Mouse (Mus musculus): Measurements from ENCODE around the gene Cd53. TPM values are rescaled to one million over a fixed set of nuclear protein-coding genes. Genes with fewer than 3 reads are reported as not detected.

Gene Cd53
- polyA plus RNA-seq (2017; shearing (Covaris generic)): 1,000 to 10,000 TPM; 1,191 to 1,241 TPM

DNA sequence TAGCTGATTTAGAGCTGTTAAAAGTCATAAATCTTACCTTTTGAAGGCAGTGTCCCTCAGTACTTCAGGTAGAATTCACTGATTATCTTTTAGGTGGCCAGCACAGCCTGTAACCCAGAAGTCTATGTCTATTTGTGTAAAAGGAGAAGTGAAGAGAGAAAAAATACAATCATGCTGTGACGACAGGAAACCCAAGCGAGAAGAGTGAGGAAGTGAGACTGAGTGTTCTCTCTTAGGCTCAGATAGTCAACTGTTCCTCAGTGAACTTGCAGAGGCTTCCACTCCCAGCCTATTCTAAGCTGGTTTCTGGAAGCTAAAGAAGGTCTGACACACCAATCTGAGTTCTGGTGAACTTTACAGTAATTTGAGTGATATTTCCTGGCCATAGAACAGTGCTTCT, at the start of gene Cd53:
Gene Cd53, minus strand, starts transcription at position 220 of the 400 bp plus-strand sequence.
- peak; percentile 24 for ATAC-seq

DNA sequence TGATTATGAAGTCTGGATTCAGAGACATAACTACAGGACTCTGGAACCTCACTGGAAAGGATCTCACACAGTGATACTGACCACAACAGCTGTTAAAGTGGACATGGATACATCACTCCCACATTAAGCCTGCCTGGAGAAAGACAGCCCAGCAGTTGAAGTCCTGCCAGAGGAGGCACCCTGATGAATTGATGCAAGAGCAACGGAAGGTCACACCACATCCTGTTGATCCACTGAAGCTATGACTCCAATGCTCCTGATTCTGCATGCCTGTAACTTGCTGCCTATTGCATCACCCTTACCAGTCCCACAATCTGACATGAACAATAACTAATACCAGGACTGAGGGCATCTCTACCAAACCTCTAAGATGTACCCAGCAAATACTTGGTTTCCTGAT, 42.2 kb upstream of the Cd53 start:
- peak; percentile 98 for ATAC-seq

DNA sequence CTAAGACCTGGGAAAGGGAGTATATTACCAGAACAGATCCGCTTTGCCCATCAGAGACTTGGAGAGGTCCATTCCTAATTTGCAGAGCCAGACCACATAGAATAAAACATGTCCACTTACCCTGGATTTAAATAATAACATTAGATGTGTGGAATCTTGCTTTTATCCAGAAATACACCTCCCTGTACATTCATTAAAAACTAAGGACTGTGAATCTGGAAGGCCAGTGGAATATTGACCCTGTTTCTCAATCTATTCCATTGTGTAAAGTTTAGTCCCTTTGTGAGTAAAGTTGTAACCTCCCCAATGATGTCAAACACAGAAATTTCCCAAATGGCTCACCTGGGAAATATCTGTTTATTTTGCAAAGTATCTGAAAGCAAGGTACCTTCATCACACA, 36.2 kb upstream of the Cd53 start, which contains the start of gene Olfr266:
Gene Olfr266, minus strand, starts transcription at position 101 of the 400 bp plus-strand sequence.
- ATAC-seq: no peak

DNA sequence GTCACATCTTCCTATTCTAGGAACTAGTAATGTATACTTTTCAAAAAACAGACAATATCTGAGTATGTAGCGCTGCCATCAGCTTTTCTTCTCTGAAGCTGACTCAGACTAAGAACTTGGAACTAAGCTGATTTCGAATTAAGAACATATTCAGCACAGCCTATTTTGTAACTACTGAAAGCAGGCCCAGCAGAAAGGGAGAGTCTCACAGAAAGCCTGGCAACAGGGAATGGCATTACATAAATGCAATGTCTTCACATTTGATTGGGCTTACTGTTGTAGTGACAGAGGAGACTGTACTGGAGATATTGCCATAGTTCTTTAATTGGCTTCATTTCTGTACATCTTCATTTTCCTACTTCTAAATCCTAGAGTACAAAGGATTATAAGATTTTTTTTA, 27.7 kb upstream of the Cd53 start:
- ATAC-seq: no peak

DNA sequence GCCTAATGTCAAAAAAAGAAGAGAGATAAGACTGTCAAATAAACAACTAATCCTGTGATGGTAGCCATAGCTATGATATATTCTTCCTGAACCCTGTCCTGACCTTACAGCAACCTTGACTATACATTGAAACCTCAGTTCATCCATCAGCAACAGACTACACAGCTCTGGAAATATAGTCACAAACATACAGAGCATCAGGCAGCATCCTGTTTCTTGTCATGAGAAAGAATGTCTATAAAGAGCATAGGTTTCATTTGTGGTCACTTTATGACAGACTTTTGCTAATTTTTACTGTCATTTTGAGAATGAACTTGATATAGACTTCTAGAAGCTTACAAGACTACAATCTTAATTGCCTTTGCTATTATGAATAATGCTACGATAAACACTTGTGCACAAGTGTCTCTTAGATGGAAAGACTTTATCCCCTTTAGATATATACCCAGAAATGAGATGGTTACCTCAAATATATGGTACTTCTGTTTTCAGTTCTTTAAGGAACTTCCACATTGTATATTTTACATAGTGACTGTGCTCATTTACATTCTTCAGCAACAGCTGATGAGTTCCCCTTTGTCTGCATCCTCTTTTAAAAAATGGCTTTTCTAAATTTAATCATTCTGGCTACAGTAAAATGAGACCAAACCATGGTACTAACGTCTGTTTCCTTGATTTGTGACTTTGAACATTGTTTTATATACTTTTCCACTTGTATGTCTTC, 19.2 kb upstream of the Cd53 start:
- no peak for ATAC-seq

DNA sequence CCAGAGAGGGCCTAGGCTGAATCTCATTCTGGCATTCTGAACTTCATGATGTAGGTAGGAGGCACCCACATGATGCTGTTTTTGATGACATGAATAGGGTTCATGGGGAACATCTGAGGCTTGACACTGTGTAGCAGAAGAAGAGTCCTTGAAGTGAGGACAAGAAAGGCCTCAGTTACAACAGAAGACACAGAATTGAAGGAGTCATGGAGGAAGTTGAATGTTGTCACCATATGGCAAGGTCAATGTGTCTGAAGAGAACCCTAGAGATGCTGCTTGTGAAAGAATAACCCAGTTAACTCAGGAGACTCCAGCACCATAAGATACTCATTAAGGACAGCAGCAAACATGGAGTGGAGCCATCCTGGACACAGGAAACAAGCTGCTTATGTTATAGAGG, 8.1 kb upstream of the Cd53 start:
- ATAC-seq: no peak

DNA sequence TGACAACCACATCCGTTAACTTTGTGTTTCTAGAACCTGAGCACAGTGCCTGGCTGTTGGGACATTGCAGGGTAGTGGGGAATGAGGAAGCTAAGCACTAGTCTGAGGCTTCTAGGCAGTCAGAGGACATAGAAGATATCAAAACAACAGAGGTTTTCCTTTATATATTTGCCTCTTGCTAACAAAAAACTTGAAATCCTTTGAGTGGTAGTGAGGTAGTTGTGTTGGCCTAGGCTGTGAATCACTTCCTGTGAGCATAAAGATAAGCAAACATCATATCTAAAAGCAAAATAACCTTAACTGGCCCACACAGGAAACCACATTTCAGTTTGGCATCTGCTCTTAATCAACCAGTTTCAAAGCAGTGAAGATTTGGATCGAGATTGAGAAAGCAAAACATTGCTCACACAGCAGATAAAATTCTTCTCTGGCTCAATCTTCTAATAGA, 1.5 kb downstream of the Cd53 start:
- ATAC-seq: peak; percentile 51

DNA sequence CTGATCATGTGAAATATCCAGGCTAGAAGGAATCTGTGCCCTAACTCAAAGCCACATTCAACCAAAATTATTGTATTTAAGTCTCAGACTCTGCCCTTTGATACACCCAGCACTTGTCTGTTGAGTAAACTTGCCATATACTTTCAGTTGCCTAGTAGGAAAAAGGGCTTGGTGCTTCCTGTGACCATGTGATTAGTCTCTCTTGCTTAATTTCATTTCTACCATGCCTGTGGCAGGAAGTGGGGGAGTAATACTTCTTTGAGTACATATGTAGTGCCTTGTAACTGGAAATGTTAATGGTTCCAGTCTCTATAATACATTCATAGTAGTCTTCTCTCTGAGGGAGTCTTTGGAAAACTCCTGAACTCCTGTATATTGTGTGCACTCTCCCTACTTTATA, 2.0 kb downstream of the Cd53 start:
- ATAC-seq: peak; percentile 58

DNA sequence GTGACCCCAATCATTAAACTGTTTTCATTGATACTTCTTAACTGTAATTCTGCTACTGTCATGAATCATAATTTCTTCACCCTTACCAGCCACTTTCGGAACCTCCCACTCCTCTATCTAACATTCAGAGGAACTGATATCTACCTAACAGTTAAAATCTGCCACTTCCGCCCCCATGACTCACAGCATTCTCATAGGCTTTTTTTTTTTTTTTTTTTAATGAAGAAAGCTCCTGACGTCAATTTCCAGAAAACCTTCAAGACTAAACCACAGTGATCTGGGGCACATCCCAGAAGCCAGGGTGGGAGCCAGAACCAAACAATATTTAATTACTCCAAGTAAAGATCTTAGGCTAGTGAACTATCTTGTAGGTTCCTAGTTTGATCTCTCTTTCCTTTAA, 4.8 kb downstream of the Cd53 start:
- peak; percentile 62 for ATAC-seq

DNA sequence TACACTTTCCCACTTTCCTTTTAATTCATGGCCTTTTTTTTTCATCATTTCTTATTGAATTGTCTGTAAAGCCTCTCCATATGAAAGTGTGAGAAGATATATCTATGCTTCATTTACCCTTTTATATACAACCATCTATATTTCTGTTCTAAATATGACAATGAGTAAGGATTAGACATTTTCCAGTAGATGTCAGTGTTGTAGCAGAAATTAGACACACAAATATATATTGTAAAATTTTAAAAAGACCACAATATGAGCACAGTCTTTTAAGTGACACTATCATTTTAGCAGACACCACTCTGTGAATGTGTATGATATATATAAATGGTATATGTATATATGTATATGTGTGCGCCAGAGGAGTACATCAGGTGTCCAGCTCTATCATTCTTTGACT, 18.1 kb downstream of the Cd53 start:
- peak; percentile 50 for ATAC-seq

DNA sequence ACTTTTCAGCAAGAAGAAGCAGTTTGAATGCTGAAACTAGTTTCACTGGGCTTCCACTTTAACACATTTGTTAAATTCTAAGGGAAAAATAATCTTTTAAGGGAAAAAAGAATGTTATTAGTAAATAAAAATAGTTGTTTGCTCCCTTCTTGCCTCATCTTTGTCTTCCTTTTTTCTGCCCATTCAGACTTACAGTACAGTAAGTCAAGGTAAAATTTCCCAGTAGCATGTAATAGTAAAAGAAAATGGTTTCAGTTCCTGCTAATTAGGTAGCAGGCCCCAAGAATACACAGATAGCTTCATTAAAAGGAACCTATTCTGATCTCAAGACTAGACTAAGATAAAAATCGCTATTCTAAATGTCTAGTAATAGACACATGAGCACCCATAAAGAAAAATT, 34.1 kb downstream of the Cd53 start:
- ATAC-seq: no peak

DNA sequence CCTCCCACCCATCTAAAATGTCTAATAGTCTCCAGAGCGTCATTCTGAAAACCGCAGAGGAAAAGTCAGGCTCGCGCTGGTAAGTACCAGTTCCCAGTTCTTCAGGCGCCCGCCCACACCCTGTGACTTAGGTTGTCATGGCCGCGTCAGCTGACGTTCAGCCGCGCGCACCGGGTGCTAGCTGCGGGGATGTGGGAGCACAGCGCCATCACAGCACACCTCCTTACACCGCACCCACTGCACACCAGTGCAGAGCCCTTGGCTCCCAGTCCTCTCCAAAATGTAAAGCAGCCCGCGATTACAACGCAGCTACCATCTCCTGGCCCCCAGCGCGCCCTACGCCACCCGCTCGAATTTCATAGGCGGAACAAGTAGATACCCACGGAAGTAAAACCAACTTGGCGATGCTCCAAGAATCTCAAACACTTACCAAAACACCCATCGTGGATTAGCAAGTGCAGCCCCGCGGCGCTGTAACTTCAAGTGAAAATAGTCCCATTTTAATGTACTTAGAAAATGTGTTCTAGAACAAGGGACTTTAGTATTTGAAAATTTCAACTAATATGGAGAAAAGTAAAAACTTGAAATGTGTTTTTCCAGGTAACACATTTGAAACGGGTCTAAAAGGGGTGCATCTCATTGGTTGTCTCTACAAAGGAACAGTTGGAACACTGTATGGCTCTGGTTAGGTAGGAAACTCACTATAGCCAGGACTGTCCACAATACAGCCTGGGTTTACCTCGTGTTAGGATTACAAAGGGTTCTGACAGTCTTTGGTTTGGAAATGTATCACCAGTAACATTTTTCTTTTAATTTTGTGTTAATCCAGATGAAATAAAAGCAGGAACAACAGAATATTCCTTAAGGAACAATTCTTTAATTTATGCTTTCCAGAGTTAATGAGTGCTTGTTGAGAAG, 67.7 kb downstream of the Cd53 start:
- ATAC-seq: peak; percentile 57

DNA sequence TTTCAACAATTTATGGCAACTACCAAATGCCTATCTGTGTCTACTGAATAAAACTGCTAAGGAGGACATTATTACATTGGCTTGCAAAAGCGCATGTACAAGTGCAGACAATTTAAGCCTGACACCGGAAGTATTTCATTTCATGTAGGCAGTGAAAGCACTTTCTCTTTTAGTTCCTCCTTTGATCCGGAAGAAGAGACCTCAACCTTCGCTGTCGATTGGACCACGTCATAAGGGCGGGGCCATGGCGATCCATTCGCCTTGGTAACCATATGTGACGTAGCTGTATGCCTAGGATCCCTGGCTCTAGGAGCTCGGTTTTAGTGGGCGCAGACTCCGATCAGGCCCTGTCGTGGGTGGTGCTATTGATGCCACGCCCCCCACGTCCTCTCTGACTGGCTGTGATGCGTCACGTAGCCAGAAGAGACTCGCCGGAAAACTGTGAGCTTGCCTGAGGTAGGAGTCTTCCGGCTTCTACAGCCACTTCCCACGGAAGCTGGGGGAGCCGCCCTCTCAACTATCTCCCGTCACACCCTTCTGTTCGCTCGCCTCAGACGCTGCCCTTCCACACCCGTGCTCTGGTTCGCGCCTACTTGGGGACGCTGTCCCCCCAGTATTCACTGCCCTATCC, 68.4 kb downstream of the Cd53 start:
- peak; percentile 90 for ATAC-seq

Other genes starting within 250 kb of the Cd53 start
- gene Dram2, start 242.4 kb downstream of the Cd53 start, polyA plus RNA-seq (2017; shearing (Covaris generic)): 10 to 100 TPM; 43.0 to 48.1 TPM
- gene Cept1, start 242.3 kb downstream of the Cd53 start, polyA plus RNA-seq (2017; shearing (Covaris generic)): 100 to 1,000 TPM; 108 to 110 TPM
- gene Lrif1, start 105.2 kb downstream of the Cd53 start, polyA plus RNA-seq (2017; shearing (Covaris generic)): 10 to 100 TPM; 50.2 to 71.0 TPM
- not detected for gene Olfr266, start 36.1 kb upstream of the Cd53 start, polyA plus RNA-seq (2017; shearing (Covaris generic))
- 10 to 100 TPM in 1 of 2 experiments, 1 to 10 TPM in 1; 9.3 to 10.1 TPM for gene Kcna3, start 246.0 kb upstream of the Cd53 start, polyA plus RNA-seq (2017; shearing (Covaris generic))